Mouse (Mus musculus) forebrain, embryonic 14.5 days (tissue): ENCODE results near the gene Col16a1. TPM values are rescaled to one million over a fixed set of nuclear protein-coding genes. Genes with fewer than 3 reads are reported as not detected.
A peak's percentile ranks its signal among the peaks of the same experiment; 100 is the strongest.

Experiments used
- ATAC-seq: fragments of 200-750 bp; cut with Nextera tagmentation; 2 replicates; pipeline ENCODE4 v1.8.0; 2017; ENCODE audit warnings: mild to moderate bottlenecking, moderate library complexity
- DNase-seq: peaks from one replicate; pipeline ENCODE4 v3.0.0-alpha.2; 2015; ENCODE audit warnings: low spot score
- H3K27ac ChIP-seq: fragments of 300-500 bp; sonication (generic); 2 replicates; pipeline ENCODE4 v1.5.1; 2014; ENCODE audit warnings: low read depth, mild to moderate bottlenecking, control low read depth, low read length, moderate library complexity
- H3K27me3 ChIP-seq: fragments of 300-500 bp; sonication (generic); replicated peaks from 2 replicates; pipeline ENCODE4 v1.6.1; 2014; ENCODE audit warnings: low read length, control low read depth, mixed read lengths; ENCODE audit not compliant: control insufficient read depth, insufficient read depth
- H3K36me3 ChIP-seq: fragments of 300-500 bp; sonication (generic); 2 replicates; pipeline ENCODE4 v1.6.1; 2014; ENCODE audit warnings: low read length, control low read depth; ENCODE audit not compliant: control insufficient read depth, insufficient read depth
- H3K4me1 ChIP-seq: fragments of 300-500 bp; sonication (generic); 2 replicates; pipeline ENCODE4 v1.6.1; 2014; ENCODE audit warnings: antibody characterized with exemption, low read length, control low read depth; ENCODE audit not compliant: control insufficient read depth, insufficient read depth
- H3K4me2 ChIP-seq: fragments of 300-500 bp; sonication (generic); 2 replicates; pipeline ENCODE4 v1.6.1; 2014; ENCODE audit warnings: mild to moderate bottlenecking, control low read depth, low read length
- H3K4me3 ChIP-seq: fragments of 300-500 bp; sonication (generic); 2 replicates; pipeline ENCODE4 v1.5.1; 2014; ENCODE audit warnings: low read depth, low read length, control low read depth
- H3K9ac ChIP-seq: fragments of 300-500 bp; sonication (generic); 2 replicates; pipeline ENCODE4 v1.6.1; 2014; ENCODE audit warnings: mild to moderate bottlenecking, low read length, control low read depth, moderate library complexity
- H3K9me3 ChIP-seq: fragments of 300-500 bp; sonication (generic); replicated peaks from 2 replicates; pipeline ENCODE4 v1.6.1; 2016; ENCODE audit warnings: low read length, control low read depth, mixed read lengths; ENCODE audit not compliant: control insufficient read depth
- WGBS: fragments of 180-500 bp; shearing (Covaris S2); extraction: QIAGEN DNeasy Blood & Tissue Kit; methylation state at CpG from one replicate; pipeline ENCODE4 v1.1.7; 2014; 5-methylcytosine and 5-hydroxymethylcytosine counted together
- polyA plus RNA-seq: library from polyadenylated mRNA; unstranded; fragments of >200 nt; fragmentation: Nextera tagmentation; extraction: Ambion mirVana; gene quantifications from 2 replicates; pipeline ENCODE4 v1.2.1, GENCODE M21; 2014

Col16a1 gene
- polyA plus RNA-seq, result 4.0 and 5.7 TPM in 2 replicates

- peak within 1 kb of the TSS; percentile 81 for H3K4me2 ChIP-seq
- peak within 1 kb of the TSS; percentile 32 for H3K4me3 ChIP-seq
- peak within 1 kb of the TSS; percentile 57; the same call in 1 of the 2 replicates for H3K27ac ChIP-seq
- H3K4me1 ChIP-seq, result peaks cover 20% of the 10 kb centered on the region
- H3K9me3 ChIP-seq, result no peaks in the 10 kb centered on the region
- DNase-seq (peak; percentile 87), ATAC-seq (peak; percentile 86)
- WGBS, result under 1% methylated on average over 44 of the region's 46 CpGs
- peak within 1 kb of the TSS; percentile 59 for H3K9ac ChIP-seq
- H3K27me3 ChIP-seq, result 0 out of 2 replicates have a peak, but pooled peaks cover 6% of the 10 kb centered on the region
- H3K36me3 ChIP-seq, result no peaks in the 10 kb centered on the region
Measured at GRCm38 (mm10) chr4:130047331-130048202, at the start of gene Col16a1. Col16a1 (plus strand) TSS chr4:130047840.

- no peak overlapping the region for H3K27ac ChIP-seq
- H3K4me1 ChIP-seq, result peaks cover 17% of the 10 kb centered on the region
Measured at GRCm38 (mm10) chr4:129998124-129998523, 49.5 kb upstream of the Col16a1 start.

GRCm38 (mm10) chr4:130001710-130002109 is 45.9 kb upstream of the Col16a1 start:
- WGBS, result 31% methylated on average over 5 of the region's 5 CpGs

More at GRCm38 (mm10) chr4:129998124-129998523, 49.5 kb upstream of the Col16a1 start:
- ATAC-seq (no peak), DNase-seq (no peak)
- no peak overlapping the region for H3K4me2 ChIP-seq
- H3K9ac ChIP-seq, result no peak overlapping the region
- no peaks in the 10 kb centered on the region for H3K9me3 ChIP-seq
- 76% methylated on average over 11 of the region's 11 CpGs for WGBS
- H3K36me3 ChIP-seq, result peaks cover 13% of the 10 kb centered on the region; the same call in 1 of the 2 replicates
- no peak overlapping the region for H3K4me3 ChIP-seq
- no peaks in the 10 kb centered on the region for H3K27me3 ChIP-seq

DNA sequence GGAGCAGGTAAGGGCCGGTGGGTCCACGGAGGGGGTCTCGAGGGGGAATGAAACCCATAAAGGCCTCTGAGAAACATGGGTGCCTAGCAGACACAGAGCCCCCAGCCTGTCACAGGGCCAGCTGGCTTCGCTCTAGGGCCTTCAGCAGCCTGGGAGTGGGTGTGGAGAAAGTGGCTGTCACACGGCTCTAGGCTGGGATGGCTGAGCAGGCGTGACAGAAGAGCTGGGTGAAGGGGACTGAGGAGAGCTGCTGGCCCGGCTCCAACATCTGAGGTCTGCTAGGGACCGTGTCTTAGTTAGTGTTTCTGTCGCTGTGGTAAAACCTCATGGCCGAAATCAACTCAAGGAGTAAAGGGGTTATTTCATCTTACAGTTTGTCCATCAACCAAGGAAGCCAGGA is 45.5 kb upstream of the Col16a1 start:
- no peaks in the 10 kb centered on the region for H3K9me3 ChIP-seq
- peak overlapping the region; percentile 65; the same call in 1 of the 2 replicates for H3K27ac ChIP-seq
- peaks cover 9% of the 10 kb centered on the region; the same call in 1 of the 2 replicates for H3K4me1 ChIP-seq
- H3K9ac ChIP-seq, result no peak overlapping the region
- ATAC-seq (peak; percentile 74), DNase-seq (peak; percentile 61)
- no peak overlapping the region for H3K4me2 ChIP-seq
- no peak overlapping the region for H3K4me3 ChIP-seq
- peaks cover 7% of the 10 kb centered on the region; the same call in 1 of the 2 replicates for H3K36me3 ChIP-seq
- no peaks in the 10 kb centered on the region for H3K27me3 ChIP-seq
- 58% methylated on average over 10 of the region's 10 CpGs for WGBS

More at GRCm38 (mm10) chr4:130001710-130002109, 45.9 kb upstream of the Col16a1 start:
- H3K4me3 ChIP-seq, result no peak overlapping the region
- no peak overlapping the region for H3K4me2 ChIP-seq
- H3K36me3 ChIP-seq, result peaks cover 7% of the 10 kb centered on the region; the same call in 1 of the 2 replicates
- ATAC-seq (0 out of 2 replicates have a peak, but pooled peaks have one; percentile 29), DNase-seq (no peak)
- peak overlapping the region; percentile 65; the same call in 1 of the 2 replicates for H3K27ac ChIP-seq
- peaks cover 9% of the 10 kb centered on the region; the same call in 1 of the 2 replicates for H3K4me1 ChIP-seq
- no peaks in the 10 kb centered on the region for H3K9me3 ChIP-seq
- no peaks in the 10 kb centered on the region for H3K27me3 ChIP-seq
- no peak overlapping the region for H3K9ac ChIP-seq

DNA sequence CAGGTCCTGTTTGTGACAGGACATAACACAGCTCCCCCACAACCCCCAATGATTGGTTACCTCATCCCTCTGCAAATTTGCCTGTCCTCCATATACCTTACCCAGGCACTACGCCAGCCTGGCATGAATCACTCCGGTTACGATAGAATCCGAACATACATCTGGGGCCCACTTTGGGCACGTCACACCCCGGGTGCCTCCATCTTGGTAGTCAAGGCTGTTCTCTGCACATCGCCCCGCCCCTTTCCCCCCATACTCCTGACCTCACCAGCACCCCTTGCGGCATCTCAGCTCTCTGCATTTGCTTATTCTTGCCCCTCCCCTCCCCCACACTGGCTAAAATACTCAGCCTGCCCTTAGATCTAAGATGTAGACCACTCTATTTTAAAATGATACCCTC is 42.0 kb upstream of the Col16a1 start:
- H3K36me3 ChIP-seq, result peaks cover 23% of the 10 kb centered on the region
- DNase-seq (no peak), ATAC-seq (no peak)
- no peaks in the 10 kb centered on the region for H3K9me3 ChIP-seq
- peaks cover 9% of the 10 kb centered on the region; the same call in 1 of the 2 replicates for H3K4me1 ChIP-seq
- H3K27ac ChIP-seq, result no peak overlapping the region
- H3K4me3 ChIP-seq, result no peak overlapping the region
- no peak overlapping the region for H3K4me2 ChIP-seq
- no peaks in the 10 kb centered on the region for H3K27me3 ChIP-seq
- WGBS, result 77% methylated on average over 9 of the region's 9 CpGs
- no peak overlapping the region for H3K9ac ChIP-seq

DNA sequence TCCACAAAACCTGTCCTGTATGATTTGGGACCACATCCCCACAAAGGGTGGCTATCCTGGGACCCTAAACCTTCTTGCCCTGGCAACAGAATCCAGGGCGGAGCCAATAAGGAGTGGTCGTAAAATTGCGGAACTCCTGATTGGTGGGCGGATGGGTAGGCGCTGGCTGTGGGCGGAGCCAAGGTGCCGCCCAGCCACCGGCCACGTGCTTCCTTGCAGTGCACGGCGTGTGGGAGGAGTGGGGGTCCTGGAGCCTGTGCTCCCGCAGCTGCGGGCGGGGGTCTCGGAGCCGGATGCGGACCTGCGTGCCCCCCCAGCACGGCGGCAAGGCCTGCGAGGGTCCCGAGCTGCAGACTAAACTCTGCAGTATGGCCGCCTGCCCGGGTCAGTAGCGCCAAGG is 41.1 kb upstream of the Col16a1 start:
- peak overlapping the region; percentile 39 for H3K4me2 ChIP-seq
- no peak overlapping the region for H3K27ac ChIP-seq
- DNase-seq, result no peak
- H3K9me3 ChIP-seq, result no peaks in the 10 kb centered on the region
- H3K36me3 ChIP-seq, result peaks cover 32% of the 10 kb centered on the region
- no peak overlapping the region for H3K9ac ChIP-seq
- no peak for ATAC-seq
- peaks cover 6% of the 10 kb centered on the region; the same call in 1 of the 2 replicates for H3K4me1 ChIP-seq
- WGBS, result 19% methylated on average over 25 of the region's 25 CpGs
- no peak overlapping the region for H3K4me3 ChIP-seq
- no peaks in the 10 kb centered on the region for H3K27me3 ChIP-seq

DNA sequence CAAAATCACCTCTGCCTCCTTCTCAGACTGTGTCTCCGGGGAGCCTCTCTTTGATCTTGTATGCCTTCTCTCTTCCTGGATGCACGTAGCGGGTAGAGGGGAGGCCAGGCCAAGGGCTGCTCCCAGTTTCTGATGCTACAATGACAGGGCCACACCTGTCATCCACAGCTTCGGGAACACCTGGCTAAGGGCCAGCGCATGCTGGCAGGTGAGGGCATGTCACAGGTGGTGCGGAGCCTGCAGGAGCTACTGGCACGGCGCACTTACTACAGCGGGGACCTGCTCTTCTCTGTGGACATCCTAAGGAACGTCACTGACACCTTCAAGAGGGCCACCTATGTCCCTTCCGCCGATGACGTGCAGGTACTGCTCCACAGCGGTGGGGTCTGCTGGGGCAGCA is 38.6 kb upstream of the Col16a1 start:
- Histone ChIP-seq H3K27me3 (no peaks in the 10 kb centered on the region), H3K4me3 (no peak overlapping the region), H3K9me3 (no peaks in the 10 kb centered on the region), H3K9ac (no peak overlapping the region), H3K4me2 (no peak overlapping the region), H3K36me3 (peaks cover 40% of the 10 kb centered on the region), H3K27ac (no peak overlapping the region), H3K4me1 (no peaks in the 10 kb centered on the region)
- DNase-seq, result no peak
- ATAC-seq, result no peak
- 84% methylated on average over 14 of the region's 14 CpGs for WGBS

GRCm38 (mm10) chr4:130010723-130011122 is 36.9 kb upstream of the Col16a1 start:
- 89% methylated on average over 4 of the region's 4 CpGs for WGBS
- Histone ChIP-seq H3K27ac (no peak overlapping the region), H3K27me3 (no peaks in the 10 kb centered on the region), H3K36me3 (peaks cover 40% of the 10 kb centered on the region), H3K9me3 (no peaks in the 10 kb centered on the region), H3K4me3 (no peak overlapping the region), H3K4me2 (no peak overlapping the region), H3K9ac (no peak overlapping the region), H3K4me1 (no peaks in the 10 kb centered on the region)
- DNase-seq (no peak), ATAC-seq (no peak)

GRCm38 (mm10) chr4:130012234-130012633 is 35.4 kb upstream of the Col16a1 start:
- ATAC-seq, result no peak

More at GRCm38 (mm10) chr4:130012234-130012633, 35.4 kb upstream of the Col16a1 start:
- WGBS, result 84% methylated on average over 6 of the region's 6 CpGs
- H3K27ac ChIP-seq, result no peak overlapping the region
- no peak for DNase-seq
- H3K4me1 ChIP-seq, result no peaks in the 10 kb centered on the region
- no peak overlapping the region for H3K4me2 ChIP-seq
- H3K36me3 ChIP-seq, result peaks cover 40% of the 10 kb centered on the region
- no peak overlapping the region for H3K9ac ChIP-seq
- H3K4me3 ChIP-seq, result no peak overlapping the region
- H3K9me3 ChIP-seq, result no peaks in the 10 kb centered on the region
- no peaks in the 10 kb centered on the region for H3K27me3 ChIP-seq
